Mouse (Mus musculus): ENCODE results near the gene Wdr70. TPM values are rescaled to one million over a fixed set of nuclear protein-coding genes. Genes with fewer than 3 reads are reported as not detected.

Wdr70 gene
- polyA plus RNA-seq, 1 experiment from 2014 or later, result 29.1 TPM

- H3K27ac ChIP-seq (ENCODE audit: low read length), result no peak overlapping the region
Measured at GRCm38 (mm10) chr15:7962786-7963185, 136.2 kb downstream of the Wdr70 start.

GRCm38 (mm10) chr15:7961489-7961888 is 137.5 kb downstream of the Wdr70 start:
- ATAC-seq (no peak), DNase-seq (ENCODE audit: low spot score) (no peak)
- Histone ChIP-seq H3K4me3 (ENCODE audit: low read depth, low read length) (no peak overlapping the region), H3K9me3 (ENCODE audit: low read length) (no peaks in the 10 kb centered on the region), H3K27ac (ENCODE audit: low read length) (no peak overlapping the region), H3K4me2 (replicated peaks; ENCODE audit: low read depth, low read length) (no peak overlapping the region), H3K4me1 (ENCODE audit: insufficient read depth, low read depth, low read length) (no peaks in the 10 kb centered on the region), H3K9ac (replicated peaks; ENCODE audit: low read depth) (no peak overlapping the region), H3K36me3 (ENCODE audit: insufficient read depth, low read length) (no peaks in the 10 kb centered on the region), H3K27me3 (replicated peaks; ENCODE audit: insufficient read depth, low read length) (no peaks in the 10 kb centered on the region)
- 37% methylated on average over 2 of the region's 2 CpGs for WGBS
- TF ChIP-seq CTCF (IDR thresholded peaks at IDR 0.05) (no peak), EP300 (IDR thresholded peaks at IDR 0.05) (no peak)

More at GRCm38 (mm10) chr15:7962786-7963185, 136.2 kb downstream of the Wdr70 start:
- Histone ChIP-seq H3K4me2 (replicated peaks; ENCODE audit: low read depth, low read length) (no peak overlapping the region), H3K27me3 (replicated peaks; ENCODE audit: insufficient read depth, low read length) (no peaks in the 10 kb centered on the region), H3K36me3 (ENCODE audit: insufficient read depth, low read length) (no peaks in the 10 kb centered on the region), H3K9ac (replicated peaks; ENCODE audit: low read depth) (no peak overlapping the region), H3K4me3 (ENCODE audit: low read depth, low read length) (no peak overlapping the region), H3K4me1 (ENCODE audit: insufficient read depth, low read depth, low read length) (no peaks in the 10 kb centered on the region), H3K9me3 (ENCODE audit: low read length) (no peaks in the 10 kb centered on the region)
- TF ChIP-seq EP300 (IDR thresholded peaks at IDR 0.05), result no peak
- TF ChIP-seq CTCF (IDR thresholded peaks at IDR 0.05), result no peak
- no peak for DNase-seq (ENCODE audit: low spot score)
- 81% methylated on average over 6 of the region's 6 CpGs for WGBS
- no peak for ATAC-seq

- WGBS, result 74% methylated on average over 1 of the region's 1 CpGs
- no peak for DNase-seq (ENCODE audit: low spot score)
Measured at GRCm38 (mm10) chr15:7956899-7957298, 142.1 kb downstream of the Wdr70 start.

GRCm38 (mm10) chr15:7950561-7950960 is 148.4 kb downstream of the Wdr70 start:
- WGBS, result 88% methylated on average over 7 of the region's 7 CpGs
- no peaks in the 10 kb centered on the region for H3K9me3 ChIP-seq (ENCODE audit: low read length)
- no peak for DNase-seq (ENCODE audit: low spot score)
- H3K4me1 ChIP-seq (ENCODE audit: insufficient read depth, low read depth, low read length), result no peaks in the 10 kb centered on the region
- no peak overlapping the region for H3K9ac ChIP-seq (replicated peaks; ENCODE audit: low read depth)
- no peak overlapping the region for H3K27ac ChIP-seq (ENCODE audit: low read length)
- H3K4me2 ChIP-seq (replicated peaks; ENCODE audit: low read depth, low read length), result no peak overlapping the region
- H3K36me3 ChIP-seq (ENCODE audit: insufficient read depth, low read length), result no peaks in the 10 kb centered on the region
- no peak for ATAC-seq
- TF ChIP-seq EP300 (IDR thresholded peaks at IDR 0.05) (no peak), CTCF (IDR thresholded peaks at IDR 0.05) (no peak)
- H3K4me3 ChIP-seq (ENCODE audit: low read depth, low read length), result no peak overlapping the region
- H3K27me3 ChIP-seq (replicated peaks; ENCODE audit: insufficient read depth, low read length), result no peaks in the 10 kb centered on the region

More at GRCm38 (mm10) chr15:7956899-7957298, 142.1 kb downstream of the Wdr70 start:
- TF ChIP-seq CTCF (IDR thresholded peaks at IDR 0.05) (no peak), EP300 (IDR thresholded peaks at IDR 0.05) (no peak)
- no peak for ATAC-seq
- H3K27me3 ChIP-seq (replicated peaks; ENCODE audit: insufficient read depth, low read length), result no peaks in the 10 kb centered on the region
- no peak overlapping the region for H3K4me3 ChIP-seq (ENCODE audit: low read depth, low read length)
- no peak overlapping the region for H3K4me2 ChIP-seq (replicated peaks; ENCODE audit: low read depth, low read length)
- H3K27ac ChIP-seq (ENCODE audit: low read length), result no peak overlapping the region
- no peaks in the 10 kb centered on the region for H3K4me1 ChIP-seq (ENCODE audit: insufficient read depth, low read depth, low read length)
- no peak overlapping the region for H3K9ac ChIP-seq (replicated peaks; ENCODE audit: low read depth)
- H3K9me3 ChIP-seq (ENCODE audit: low read length), result no peaks in the 10 kb centered on the region
- H3K36me3 ChIP-seq (ENCODE audit: insufficient read depth, low read length), result no peaks in the 10 kb centered on the region

- no peak overlapping the region for H3K9ac ChIP-seq (replicated peaks; ENCODE audit: low read depth)
- 32% methylated on average over 3 of the region's 3 CpGs for WGBS
- H3K4me2 ChIP-seq (replicated peaks; ENCODE audit: low read depth, low read length), result no peak overlapping the region
- ATAC-seq (no peak), DNase-seq (ENCODE audit: low spot score) (no peak)
- TF ChIP-seq EP300 (IDR thresholded peaks at IDR 0.05) (no peak), CTCF (IDR thresholded peaks at IDR 0.05) (no peak)
- H3K4me1 ChIP-seq (ENCODE audit: insufficient read depth, low read depth, low read length), result no peaks in the 10 kb centered on the region
- no peaks in the 10 kb centered on the region for H3K27me3 ChIP-seq (replicated peaks; ENCODE audit: insufficient read depth, low read length)
- H3K4me3 ChIP-seq (ENCODE audit: low read depth, low read length), result no peak overlapping the region
- H3K9me3 ChIP-seq (ENCODE audit: low read length), result no peaks in the 10 kb centered on the region
- H3K27ac ChIP-seq (ENCODE audit: low read length), result no peak overlapping the region
- no peaks in the 10 kb centered on the region for H3K36me3 ChIP-seq (ENCODE audit: insufficient read depth, low read length)
Measured at GRCm38 (mm10) chr15:7941690-7942089, 157.3 kb downstream of the Wdr70 start.

- Histone ChIP-seq H3K27me3 (replicated peaks; ENCODE audit: insufficient read depth, low read length) (no peaks in the 10 kb centered on the region), H3K27ac (ENCODE audit: low read length) (no peak overlapping the region), H3K36me3 (ENCODE audit: insufficient read depth, low read length) (no peaks in the 10 kb centered on the region), H3K9ac (replicated peaks; ENCODE audit: low read depth) (no peak overlapping the region), H3K4me1 (ENCODE audit: insufficient read depth, low read depth, low read length) (no peaks in the 10 kb centered on the region; the same call in 1 of the 2 replicates), H3K4me3 (ENCODE audit: low read depth, low read length) (no peak overlapping the region), H3K4me2 (replicated peaks; ENCODE audit: low read depth, low read length) (no peak overlapping the region), H3K9me3 (ENCODE audit: low read length) (no peaks in the 10 kb centered on the region)
- no peak for DNase-seq (ENCODE audit: low spot score)
- ATAC-seq, result no peak
- WGBS, result 54% methylated on average over 7 of the region's 7 CpGs
- TF ChIP-seq CTCF (IDR thresholded peaks at IDR 0.05) (no peak), EP300 (IDR thresholded peaks at IDR 0.05) (no peak)
Measured at GRCm38 (mm10) chr15:7935571-7936165, 163.3 kb downstream of the Wdr70 start.
